ENCODE assay signal across 10 mouse cellular contexts in the genomic region with DNA sequence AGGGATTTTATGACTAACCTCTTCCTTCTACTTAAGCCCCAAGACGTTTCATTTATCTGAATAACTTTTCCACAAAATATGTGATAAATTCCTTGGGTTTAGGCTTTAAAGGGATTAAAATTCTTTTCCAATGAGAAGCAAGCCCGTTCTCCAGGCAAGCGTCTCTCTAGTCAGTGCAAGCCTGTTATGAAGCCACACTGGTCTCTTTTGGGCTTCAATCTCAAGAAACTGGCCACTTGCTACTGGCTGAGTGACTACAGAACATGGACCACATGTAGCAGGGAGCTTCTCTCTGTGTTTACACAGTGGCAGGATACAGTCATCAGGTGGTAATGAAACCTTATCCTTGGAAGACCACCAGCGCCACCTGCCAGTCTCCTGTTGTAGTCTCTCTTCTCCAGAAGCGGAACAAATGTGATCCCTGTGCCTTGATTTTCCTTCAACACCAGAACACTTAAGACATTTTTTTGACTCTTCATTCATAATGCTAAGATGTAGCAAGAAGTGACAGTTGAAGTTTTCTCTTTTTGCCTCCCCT.
A peak's percentile ranks its signal among the peaks of the same experiment; 100 is the strongest.
DNase-seq lines count a peak whose midpoint lies in the region; ATAC-seq lines count a peak whose summit lies in the region.
"Had no signal": no experiment of that assay in that cellular context is flagged by ENCODE, and none has a peak within 500 bp of the region (broad histone marks: within the 10 kb centered on the region; RNA-seq: fewer than 3 reads in every experiment).

No protein-coding gene starts in this region.

- H3K4me3 ChIP-seq in limb, embryonic 11.5 days (ENCODE audit: low read depth, low read length) = no peak overlapping the region
- no peak overlapping the region for H3K4me3 ChIP-seq in limb, embryonic 10.5 days
- H3K4me3 ChIP-seq in forebrain, embryonic 13.5 days = no peak overlapping the region

- H3K27ac ChIP-seq in limb, embryonic 11.5 days (replicated peaks; ENCODE audit: low read depth, low read length) = no peak overlapping the region
- no peak overlapping the region for H3K27ac ChIP-seq in limb, embryonic 10.5 days
- H3K27ac ChIP-seq in forebrain, embryonic 13.5 days = no peak overlapping the region

- no peaks in the 10 kb centered on the region for H3K27me3 ChIP-seq in limb, embryonic 11.5 days (ENCODE audit: control insufficient read depth, insufficient read depth, low read length)
- no peaks in the 10 kb centered on the region for H3K27me3 ChIP-seq in limb, embryonic 10.5 days (ENCODE audit: low read depth, poor library complexity, severe bottlenecking)
- 0 out of 2 replicates have a peak, but pooled peaks cover 3% of the 10 kb centered on the region for H3K27me3 ChIP-seq in forebrain, embryonic 13.5 days

- no peak overlapping the region for H3K9ac ChIP-seq in limb, embryonic 11.5 days (ENCODE audit: low read length)
- H3K9ac ChIP-seq in forebrain, embryonic 13.5 days = no peak overlapping the region

- peak; percentile 21 to 58 for DNase-seq in cerebellum, postnatal 14 days
- no peak for DNase-seq in cerebellum, adult 8-10 months
- DNase-seq in limb, embryonic 11.5 days (ENCODE audit: low spot score) = peak; percentile 29
- DNase-seq in limb, embryonic 10.5 days (ENCODE audit: low spot score) = no peak
- peak; percentile 56 for DNase-seq in retina, postnatal 1 day
- no peak for DNase-seq in adrenal gland, postnatal 36 days
- DNase-seq: gastrocnemius, postnatal 36 days; thymus, postnatal 4 days had no signal

- no peaks in the 10 kb centered on the region for H3K36me3 ChIP-seq in limb, embryonic 11.5 days (ENCODE audit: control insufficient read depth, insufficient read depth, low read length)
- no peaks in the 10 kb centered on the region for H3K36me3 ChIP-seq in limb, embryonic 10.5 days
- H3K36me3 ChIP-seq in forebrain, embryonic 13.5 days (ENCODE audit: poor library complexity, severe bottlenecking) = no peaks in the 10 kb centered on the region

- no peaks in the 10 kb centered on the region for H3K9me3 ChIP-seq in limb, embryonic 11.5 days (ENCODE audit: control insufficient read depth, low read length)
- H3K9me3 ChIP-seq in limb, embryonic 10.5 days (replicated peaks) = no peaks in the 10 kb centered on the region
- H3K9me3 ChIP-seq in forebrain, embryonic 13.5 days (replicated peaks) = no peaks in the 10 kb centered on the region

- H3K4me1 ChIP-seq in limb, embryonic 11.5 days (ENCODE audit: control insufficient read depth, insufficient read depth, low read length) = no peaks in the 10 kb centered on the region
- no peaks in the 10 kb centered on the region for H3K4me1 ChIP-seq in limb, embryonic 10.5 days
- no peaks in the 10 kb centered on the region for H3K4me1 ChIP-seq in forebrain, embryonic 13.5 days

- no peak for ATAC-seq in limb, embryonic 11.5 days (ENCODE audit: insufficient number of reproducible peaks, low FRiP score, low TSS enrichment, low read depth)
- ATAC-seq in forebrain, embryonic 13.5 days = 0 out of 2 replicates have a peak, but pooled peaks have one; percentile 45
- ATAC-seq in cerebellum, adult (ENCODE audit: insufficient number of reproducible peaks, low FRiP score, low TSS enrichment) = no peak

- H3K4me2 ChIP-seq in limb, embryonic 11.5 days (ENCODE audit: low read depth, severe bottlenecking) = no peak overlapping the region
- H3K4me2 ChIP-seq in forebrain, embryonic 13.5 days = no peak overlapping the region

- WGBS in limb, embryonic 11.5 days = 59% methylated on average over 5 of the region's 5 CpGs
- WGBS in limb, embryonic 10.5 days = 53% methylated on average over 5 of the region's 5 CpGs
- 42% methylated on average over 5 of the region's 5 CpGs for WGBS in forebrain, embryonic 13.5 days

Comparison
In these comparisons a context has a peak if more than half of its experiments do, and no peak if none do; other contexts are left out.
1. DNase-seq: peak in cerebellum, postnatal 14 days (2 of 2), limb, embryonic 11.5 days (single experiment) and retina, postnatal 1 day (single experiment); none in cerebellum, adult 8-10 months (single experiment), limb, embryonic 10.5 days (single experiment) and adrenal gland, postnatal 36 days (0 of 2).